In the genomic region with DNA sequence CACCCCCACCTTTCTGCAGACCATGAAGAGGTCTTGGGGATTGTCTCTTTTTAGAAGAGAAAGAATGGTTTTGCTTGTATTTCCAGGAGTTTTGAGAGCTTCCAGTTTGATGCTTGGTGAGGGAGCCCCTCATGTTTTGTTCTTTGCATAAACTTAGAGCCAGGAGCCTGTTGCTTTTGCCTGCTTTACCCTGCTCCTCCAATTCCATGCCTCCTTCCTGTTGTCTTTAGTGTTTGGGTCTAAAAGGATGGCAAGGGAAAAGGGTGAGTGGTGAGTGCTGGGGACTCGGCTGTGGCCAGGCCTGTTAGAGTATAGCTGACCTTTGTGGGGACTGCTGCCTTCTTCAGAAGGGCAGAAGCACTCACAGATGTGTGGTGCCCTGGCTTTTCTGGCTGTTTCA, we compare ENCODE assay signal across 7 mouse cellular contexts. TPM values are rescaled to one million over a fixed set of nuclear protein-coding genes. Genes with fewer than 3 reads are reported as not detected.
DNase-seq lines count a peak whose midpoint lies in the region; ATAC-seq and TF ChIP-seq lines count a peak whose summit lies in the region.

No protein-coding gene starts in this region.

- no peaks in the 10 kb centered on the region for H3K36me3 ChIP-seq in forebrain, embryonic 12.5 days (replicated peaks)
- H3K36me3 ChIP-seq in limb, embryonic 14.5 days (ENCODE audit: control insufficient read depth, insufficient read depth, low read length): no peaks in the 10 kb centered on the region
- no peaks in the 10 kb centered on the region for H3K36me3 ChIP-seq in stomach, embryonic 15.5 days

- no peak for TF ChIP-seq POLR2A in limb, embryonic 14.5 days (IDR thresholded peaks at IDR 0.05; ENCODE audit: borderline replicate concordance, extremely low read depth, insufficient read depth, insufficient read length)

- no peak for ATAC-seq in forebrain, embryonic 12.5 days (ENCODE audit: low FRiP score)
- no peak for ATAC-seq in limb, embryonic 14.5 days (ENCODE audit: low FRiP score, low read depth)
- ATAC-seq in stomach, embryonic 15.5 days (ENCODE audit: insufficient read depth, low FRiP score, low read depth): no peak

- H3K4me3 ChIP-seq in forebrain, embryonic 12.5 days (replicated peaks): peak overlapping the region; percentile 81
- peak overlapping the region; percentile 95 for H3K4me3 ChIP-seq in limb, embryonic 14.5 days (replicated peaks; ENCODE audit: low read length)
- peak overlapping the region; percentile 70 for H3K4me3 ChIP-seq in stomach, embryonic 15.5 days (replicated peaks)

- H3K9me3 ChIP-seq in forebrain, embryonic 12.5 days: no peaks in the 10 kb centered on the region
- H3K9me3 ChIP-seq in limb, embryonic 14.5 days (ENCODE audit: control insufficient read depth, low read length): no peaks in the 10 kb centered on the region
- H3K9me3 ChIP-seq in stomach, embryonic 15.5 days: no peaks in the 10 kb centered on the region

- WGBS in forebrain, embryonic 12.5 days: 0% methylated on average over 1 of the region's 1 CpGs
- WGBS in limb, embryonic 14.5 days: 0% methylated on average over 1 of the region's 1 CpGs
- 0% methylated on average over 1 of the region's 1 CpGs for WGBS in stomach, embryonic 15.5 days

- H3K27me3 ChIP-seq in forebrain, embryonic 12.5 days: no peaks in the 10 kb centered on the region
- no peaks in the 10 kb centered on the region for H3K27me3 ChIP-seq in limb, embryonic 14.5 days (ENCODE audit: control insufficient read depth, insufficient read depth, low read length)
- H3K27me3 ChIP-seq in stomach, embryonic 15.5 days (replicated peaks): no peaks in the 10 kb centered on the region

- peak overlapping the region; percentile 91 for H3K9ac ChIP-seq in forebrain, embryonic 12.5 days
- H3K9ac ChIP-seq in limb, embryonic 14.5 days (ENCODE audit: low read depth, low read length, severe bottlenecking): peak overlapping the region; percentile 99
- H3K9ac ChIP-seq in stomach, embryonic 15.5 days: peak overlapping the region; percentile 81

- H3K4me2 ChIP-seq in forebrain, embryonic 12.5 days: peak overlapping the region; percentile 83
- peak overlapping the region; percentile 69 for H3K4me2 ChIP-seq in limb, embryonic 14.5 days (replicated peaks; ENCODE audit: low read depth, low read length, severe bottlenecking)
- H3K4me2 ChIP-seq in stomach, embryonic 15.5 days: peak overlapping the region; percentile 65

- H3K4me1 ChIP-seq in forebrain, embryonic 12.5 days: peaks cover 51% of the 10 kb centered on the region
- peaks cover 23% of the 10 kb centered on the region for H3K4me1 ChIP-seq in limb, embryonic 14.5 days (ENCODE audit: control insufficient read depth, insufficient read depth, low read length)
- H3K4me1 ChIP-seq in stomach, embryonic 15.5 days: peaks cover 32% of the 10 kb centered on the region

- H3K27ac ChIP-seq in forebrain, embryonic 12.5 days: peak overlapping the region; percentile 85
- H3K27ac ChIP-seq in limb, embryonic 14.5 days (replicated peaks; ENCODE audit: low read depth, low read length): peak overlapping the region; percentile 97
- H3K27ac ChIP-seq in stomach, embryonic 15.5 days: peak overlapping the region; percentile 94

- DNase-seq in spleen, postnatal 10 days (ENCODE audit: low spot score in 2 of 2): peak; percentile 18 to 23
- DNase-seq in spleen, postnatal 14 days (ENCODE audit: low spot score in 2 of 2): no peak
- no peak for DNase-seq in limb, embryonic 14.5 days (ENCODE audit: low spot score)
- DNase-seq in frontal cortex, postnatal 14 days (ENCODE audit: low spot score in 2 of 2): no peak
- DNase-seq in kidney, postnatal 25 days: no peak

RNA-seq across cellular contexts. Expression of gene Qrfp, which starts 49.9 kb away (rescaled TPM):
- 0.06 TPM in 1 of 2 replicates, not detected in the other for polyA plus RNA-seq in forebrain, embryonic 12.5 days (2016; fragmentation: Nextera tagmentation; extraction: Ambion mirVana)
- 0.12 and 0.16 TPM in 2 replicates for polyA plus RNA-seq in limb, embryonic 14.5 days (2012; rRNA removed)
- 0.30 TPM in 2 replicates for polyA plus RNA-seq in limb, embryonic 14.5 days (2014; fragmentation: Nextera tagmentation; extraction: Ambion mirVana)
- polyA plus RNA-seq in stomach, embryonic 15.5 days (2015; fragmentation: Nextera tagmentation; extraction: Ambion mirVana): 0.05 and 0.09 TPM in 2 replicates

Comparison
In these comparisons a context has a peak if more than half of its experiments do, and no peak if none do; other contexts are left out.
1. DNase-seq: peak in spleen, postnatal 10 days (2 of 2); none in spleen, postnatal 14 days (0 of 2), limb, embryonic 14.5 days (single experiment), frontal cortex, postnatal 14 days (0 of 2) and kidney, postnatal 25 days (0 of 2).
2. Peak in every context shown above with its lines, with median percentiles within 50 percentile points of each other: H3K27ac ChIP-seq, H3K4me2 ChIP-seq, H3K4me3 ChIP-seq and H3K9ac ChIP-seq.